Mouse (Mus musculus) forebrain, postnatal 0 days (tissue): Measurements from ENCODE around the gene Retn. TPM values are rescaled to one million over a fixed set of nuclear protein-coding genes. Genes with fewer than 3 reads are reported as not detected.

ENCODE experiments used
- ATAC-seq: fragments of 200-750 bp; cut with Nextera tagmentation; 2 replicates; pipeline ENCODE4 v1.8.0; 2017; ENCODE audit warnings: mild to moderate bottlenecking, moderate library complexity
- DNase-seq: peaks from one replicate; pipeline ENCODE4 v3.0.0-alpha.2; 2015
- H3K27ac ChIP-seq: fragments of 300-500 bp; sonication (generic); 2 replicates; pipeline ENCODE4 v1.5.1; 2014; ENCODE audit warnings: low read depth, mild to moderate bottlenecking, antibody characterized with exemption, low read length, moderate library complexity, mixed read lengths
- H3K27me3 ChIP-seq: fragments of 300-500 bp; sonication (generic); 2 replicates; pipeline ENCODE4 v1.6.1; 2014; ENCODE audit warnings: mild to moderate bottlenecking, low read length, mixed read lengths; ENCODE audit not compliant: insufficient read depth
- H3K36me3 ChIP-seq: fragments of 300-500 bp; sonication (generic); 2 replicates; pipeline ENCODE4 v1.6.1; 2014; ENCODE audit warnings: mild to moderate bottlenecking, moderate library complexity; ENCODE audit not compliant: insufficient read depth
- H3K4me1 ChIP-seq: fragments of 300-500 bp; sonication (generic); 2 replicates; pipeline ENCODE4 v1.6.1; 2014; ENCODE audit warnings: antibody characterized with exemption; ENCODE audit not compliant: insufficient read depth
- H3K4me2 ChIP-seq: fragments of 300-500 bp; sonication (generic); 2 replicates; pipeline ENCODE4 v1.6.1; 2014; ENCODE audit warnings: low read depth, mild to moderate bottlenecking, moderate library complexity
- H3K4me3 ChIP-seq: fragments of 300-500 bp; sonication (generic); 2 replicates; pipeline ENCODE4 v1.5.1; 2014; ENCODE audit warnings: low read depth, low read length, mixed read lengths
- H3K9ac ChIP-seq: fragments of 300-500 bp; sonication (generic); 2 replicates; pipeline ENCODE4 v1.6.1; 2014; ENCODE audit warnings: mild to moderate bottlenecking
- H3K9me3 ChIP-seq: fragments of 300-500 bp; sonication (generic); 2 replicates; pipeline ENCODE4 v1.6.1; 2016; ENCODE audit warnings: low read length
- CTCF ChIP-seq: sonication (generic); IDR thresholded peaks from 2 replicates; pipeline ENCODE4 v1.5.1; 2016; ENCODE audit warnings: antibody characterized with exemption, control low read depth, low read depth
- WGBS: fragments of 180-500 bp; shearing (Covaris S2); extraction: QIAGEN DNeasy Blood & Tissue Kit; methylation state at CpG from one replicate; pipeline ENCODE4 v1.1.7; 2014; 5-methylcytosine and 5-hydroxymethylcytosine counted together
- polyA plus RNA-seq: library from polyadenylated mRNA; unstranded; fragments of >200 nt; fragmentation: Nextera tagmentation; extraction: Ambion mirVana; gene quantifications from 2 replicates; pipeline ENCODE4 v1.2.1, GENCODE M21; 2015
- total RNA-seq: library from RNA; depleted of rRNA; stranded (reverse); fragments of >200 nt; gene quantifications from 2 replicates; pipeline ENCODE4 v1.2.3, GENCODE M21; 2014

Retn gene
- total and polyA plus RNA-seq, 2 experiments from 2014 or later: 0.42 to 1.7 TPM

DNA sequence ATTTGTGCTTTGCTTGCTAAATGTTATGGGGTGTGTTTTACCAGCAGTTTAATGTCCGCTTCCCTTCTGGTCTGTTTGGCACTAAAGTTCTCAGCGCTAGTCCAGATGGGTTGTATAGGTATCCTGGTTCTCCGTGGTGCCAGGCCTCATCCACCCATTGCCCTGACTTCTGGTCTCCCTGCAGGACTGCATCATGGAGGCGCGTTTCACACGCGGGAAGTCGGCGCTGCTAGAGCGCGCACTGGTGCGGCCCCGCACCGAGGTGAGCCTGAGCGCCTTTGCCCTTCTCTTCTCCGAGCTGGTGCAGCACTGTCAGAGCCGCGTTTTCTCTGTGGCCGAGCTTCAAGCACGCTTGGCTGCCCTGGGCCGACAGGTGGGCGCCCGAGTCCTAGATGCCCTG is 23.3 kb downstream of the Retn start:
- Histone ChIP-seq H3K9ac (no peak overlapping the region), H3K9me3 (no peaks in the 10 kb centered on the region), H3K4me1 (no peaks in the 10 kb centered on the region), H3K4me3 (no peak overlapping the region), H3K4me2 (no peak overlapping the region), H3K36me3 (peaks cover 24% of the 10 kb centered on the region), H3K27me3 (no peaks in the 10 kb centered on the region), H3K27ac (no peak overlapping the region)
- WGBS: 98% methylated on average over 23 of the region's 23 CpGs
- DNase-seq (no peak), ATAC-seq (no peak)
- TF ChIP-seq CTCF: no peak

DNA sequence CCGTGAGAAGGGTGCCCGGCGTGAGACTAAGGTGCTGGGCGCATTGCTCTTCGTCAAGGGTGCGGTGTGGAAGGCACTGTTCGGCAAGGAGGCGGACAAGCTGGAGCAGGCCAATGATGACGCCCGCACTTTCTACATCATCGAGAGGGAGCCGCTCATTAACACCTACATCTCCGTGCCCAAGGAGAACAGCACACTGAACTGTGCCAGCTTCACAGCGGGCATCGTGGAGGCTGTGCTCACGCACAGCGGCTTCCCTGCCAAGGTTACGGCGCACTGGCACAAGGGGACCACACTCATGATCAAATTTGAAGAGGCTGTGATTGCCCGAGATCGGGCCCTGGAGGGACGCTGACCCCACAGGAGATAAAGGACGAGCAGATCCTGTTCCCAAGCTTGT is 23.7 kb downstream of the Retn start:
- H3K4me3 ChIP-seq: no peak overlapping the region
- WGBS: 95% methylated on average over 23 of the region's 23 CpGs
- no peaks in the 10 kb centered on the region for H3K9me3 ChIP-seq
- DNase-seq (no peak), ATAC-seq (no peak)
- peaks cover 24% of the 10 kb centered on the region for H3K36me3 ChIP-seq
- H3K4me1 ChIP-seq: no peaks in the 10 kb centered on the region
- no peaks in the 10 kb centered on the region for H3K27me3 ChIP-seq
- TF ChIP-seq CTCF: no peak
- H3K27ac ChIP-seq: no peak overlapping the region
- no peak overlapping the region for H3K9ac ChIP-seq
- no peak overlapping the region for H3K4me2 ChIP-seq

DNA sequence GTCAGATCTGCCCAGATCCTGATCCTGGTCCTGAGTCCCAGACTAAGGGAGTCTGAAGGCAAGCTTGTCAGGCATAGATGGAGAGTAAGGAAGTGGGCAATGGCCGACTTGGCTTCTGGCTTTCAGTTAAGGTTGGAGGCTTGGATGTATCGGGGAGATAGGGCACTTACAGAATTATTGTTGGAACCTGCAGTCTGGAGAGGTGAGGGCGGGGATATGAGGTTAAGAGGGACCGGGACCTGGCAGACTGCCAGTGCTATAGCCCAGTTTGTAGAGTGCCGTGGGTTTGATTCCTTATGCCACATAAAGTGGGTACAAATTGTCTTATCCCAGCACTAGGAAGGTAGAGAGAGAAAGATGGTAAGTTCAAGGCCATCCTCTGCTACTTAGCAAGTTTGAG is 24.1 kb downstream of the Retn start:
- H3K9ac ChIP-seq: no peak overlapping the region
- WGBS: 84% methylated on average over 5 of the region's 5 CpGs
- H3K4me1 ChIP-seq: no peaks in the 10 kb centered on the region
- no peak for TF ChIP-seq CTCF
- DNase-seq (no peak), ATAC-seq (no peak)
- H3K27me3 ChIP-seq: no peaks in the 10 kb centered on the region
- H3K9me3 ChIP-seq: no peaks in the 10 kb centered on the region
- H3K4me2 ChIP-seq: no peak overlapping the region
- peaks cover 24% of the 10 kb centered on the region for H3K36me3 ChIP-seq
- H3K27ac ChIP-seq: no peak overlapping the region
- no peak overlapping the region for H3K4me3 ChIP-seq

DNA sequence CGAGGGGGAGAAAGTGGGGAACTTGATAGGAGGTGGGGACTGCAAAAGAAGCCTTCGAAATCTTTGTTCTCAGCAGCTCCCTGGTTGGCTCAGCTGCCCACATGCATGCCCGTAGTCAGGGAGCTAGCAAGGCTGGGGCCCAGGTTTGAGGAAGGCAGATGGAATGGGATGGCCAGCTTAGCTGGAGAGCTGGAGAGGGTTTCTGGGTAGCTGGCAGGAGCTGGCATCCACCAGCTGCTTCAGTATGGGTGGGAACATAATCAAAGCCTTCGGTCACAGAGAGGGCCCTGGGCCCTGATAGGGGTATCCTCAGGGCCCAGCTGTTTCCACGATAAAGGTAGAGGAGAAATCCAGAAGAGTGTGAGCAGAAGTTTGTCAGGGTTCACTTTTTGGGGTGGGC is 26.9 kb downstream of the Retn start:
- DNase-seq (no peak), ATAC-seq (no peak)
- TF ChIP-seq CTCF: no peak
- H3K9me3 ChIP-seq: no peaks in the 10 kb centered on the region
- 92% methylated on average over 5 of the region's 5 CpGs for WGBS
- no peak overlapping the region for H3K9ac ChIP-seq
- H3K4me1 ChIP-seq: no peaks in the 10 kb centered on the region
- no peaks in the 10 kb centered on the region for H3K27me3 ChIP-seq
- H3K4me2 ChIP-seq: no peak overlapping the region
- H3K27ac ChIP-seq: no peak overlapping the region
- H3K4me3 ChIP-seq: no peak overlapping the region
- H3K36me3 ChIP-seq: peaks cover 24% of the 10 kb centered on the region

DNA sequence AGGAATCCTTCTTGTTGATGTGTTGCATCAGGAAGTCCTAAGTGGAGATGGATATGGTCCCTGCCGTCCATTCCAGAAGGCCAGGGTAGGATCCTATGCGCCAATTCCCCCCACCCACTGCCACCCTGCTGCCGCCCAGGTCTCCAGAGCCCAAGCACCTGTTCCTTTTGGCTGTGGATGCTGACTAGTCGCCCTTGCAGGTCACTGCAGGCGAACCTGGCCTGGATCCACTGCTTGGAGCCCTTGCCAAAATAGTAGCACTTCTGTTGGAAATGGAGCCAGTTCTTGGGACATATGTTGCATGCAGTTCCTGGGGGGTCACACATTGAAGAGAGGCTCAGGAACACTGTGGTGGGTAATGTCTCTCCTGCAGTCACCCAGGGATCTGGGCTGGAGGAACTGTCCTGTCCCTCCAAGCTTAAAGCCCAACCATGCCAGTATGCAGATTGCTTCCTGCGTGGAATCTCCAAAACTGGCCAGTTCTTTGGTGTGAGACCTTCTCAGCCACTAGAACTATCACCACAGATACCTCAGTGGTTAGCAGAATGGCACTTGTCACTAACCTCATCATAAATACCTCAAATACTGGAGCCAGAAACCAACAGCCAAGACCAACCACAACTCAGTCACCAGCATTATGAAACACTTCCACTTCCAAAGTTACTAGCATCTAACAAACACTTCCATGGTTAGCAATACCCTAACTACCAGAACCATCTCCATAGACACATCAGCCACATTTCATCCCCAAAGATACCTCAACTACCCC is 28.0 kb downstream of the Retn start:
- no peak overlapping the region for H3K4me3 ChIP-seq
- H3K9me3 ChIP-seq: no peaks in the 10 kb centered on the region
- 69% methylated on average over 6 of the region's 6 CpGs for WGBS
- H3K36me3 ChIP-seq: peaks cover 24% of the 10 kb centered on the region
- H3K4me2 ChIP-seq: no peak overlapping the region
- no peak overlapping the region for H3K9ac ChIP-seq
- H3K27me3 ChIP-seq: no peaks in the 10 kb centered on the region
- ATAC-seq (no peak), DNase-seq (no peak)
- no peak overlapping the region for H3K27ac ChIP-seq
- no peak for TF ChIP-seq CTCF
- H3K4me1 ChIP-seq: no peaks in the 10 kb centered on the region

DNA sequence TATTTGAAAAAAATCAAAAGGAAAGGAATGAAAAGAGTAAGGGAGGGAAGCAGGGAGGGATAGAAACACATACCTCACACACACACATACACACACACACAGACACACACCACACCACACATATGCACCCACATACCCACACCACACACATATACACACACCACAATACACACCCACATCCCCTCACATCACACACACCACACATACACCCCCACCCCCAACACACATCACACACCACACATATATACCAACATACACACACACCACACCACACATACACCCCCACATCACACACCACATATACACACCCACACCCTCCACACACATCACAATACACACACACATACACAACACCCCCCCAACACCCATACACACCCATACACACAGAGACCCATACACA is 29.0 kb downstream of the Retn start:
- ATAC-seq (no peak), DNase-seq (no peak)
- no peaks in the 10 kb centered on the region for H3K27me3 ChIP-seq
- peaks cover 17% of the 10 kb centered on the region; the same call in 1 of the 2 replicates for H3K36me3 ChIP-seq
- H3K9me3 ChIP-seq: no peaks in the 10 kb centered on the region
- no peak overlapping the region for H3K27ac ChIP-seq
- H3K9ac ChIP-seq: no peak overlapping the region
- H3K4me3 ChIP-seq: no peak overlapping the region
- no peak for TF ChIP-seq CTCF
- no peaks in the 10 kb centered on the region for H3K4me1 ChIP-seq
- H3K4me2 ChIP-seq: no peak overlapping the region

DNA sequence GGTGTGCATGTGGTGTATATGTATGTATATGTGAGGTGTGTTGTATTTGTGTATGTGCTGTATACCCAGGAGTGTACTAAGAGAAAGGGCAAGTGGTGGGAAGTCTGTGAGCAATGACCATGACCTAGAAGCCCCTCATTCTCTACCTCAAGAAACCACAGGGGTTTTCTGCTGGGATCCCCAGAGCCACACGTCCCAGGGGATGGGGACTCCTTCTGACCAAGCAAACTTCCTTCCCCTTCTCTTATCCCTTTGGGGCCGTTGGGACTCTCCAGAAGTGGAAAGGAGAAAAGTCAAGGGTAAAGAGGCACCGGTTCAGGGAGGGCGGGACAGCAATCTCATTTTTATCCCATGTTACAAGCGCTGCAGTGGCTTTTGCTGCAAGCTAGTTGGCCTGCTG is 29.9 kb downstream of the Retn start:
- Histone ChIP-seq H3K36me3 (peaks cover 13% of the 10 kb centered on the region; the same call in 1 of the 2 replicates), H3K27me3 (no peaks in the 10 kb centered on the region), H3K4me2 (no peak overlapping the region), H3K9me3 (no peaks in the 10 kb centered on the region), H3K9ac (no peak overlapping the region), H3K4me1 (no peaks in the 10 kb centered on the region), H3K27ac (no peak overlapping the region), H3K4me3 (no peak overlapping the region)
- DNase-seq (no peak), ATAC-seq (no peak)
- no peak for TF ChIP-seq CTCF
- 77% methylated on average over 5 of the region's 5 CpGs for WGBS
